Mouse (Mus musculus): ENCODE data around the gene Srpk3.

Srpk3 gene

GRCm38 (mm10) chrX:73805814-73806213 lies 31.6 kb downstream of the Srpk3 start:
- no peak for DNase-seq (ENCODE audit: low read depth)

GRCm38 (mm10) chrX:73815072-73815471 lies 40.9 kb downstream of the Srpk3 start:
- DNase-seq (ENCODE audit: low read depth), result no peak

- DNase-seq (ENCODE audit: low read depth), result no peak
These were observed 42.5 kb downstream of the Srpk3 start for GRCm38 (mm10) chrX:73816596-73817314.

- no peak for DNase-seq (ENCODE audit: low read depth)
These were observed 49.5 kb downstream of the Srpk3 start for GRCm38 (mm10) chrX:73823747-73824146.

GRCm38 (mm10) chrX:73824185-73825151 lies 50.3 kb downstream of the Srpk3 start, which contains the start of gene Pdzd4:
TSS of gene Pdzd4 (minus strand) at chrX:73824969.
- no peak for DNase-seq (ENCODE audit: low read depth)

Measured in c-Kit-positive CD71-positive TER-119-negative erythroid progenitor cells, embryonic 14.5 days (primary cell).